Mouse (Mus musculus): ENCODE results near the gene Cdk5rap2. TPM values are rescaled to one million over a fixed set of nuclear protein-coding genes. Genes with fewer than 3 reads are reported as not detected.

Gene Cdk5rap2
- polyA plus RNA-seq, 1 experiment from 2014 or later = 8.6 TPM

DNA sequence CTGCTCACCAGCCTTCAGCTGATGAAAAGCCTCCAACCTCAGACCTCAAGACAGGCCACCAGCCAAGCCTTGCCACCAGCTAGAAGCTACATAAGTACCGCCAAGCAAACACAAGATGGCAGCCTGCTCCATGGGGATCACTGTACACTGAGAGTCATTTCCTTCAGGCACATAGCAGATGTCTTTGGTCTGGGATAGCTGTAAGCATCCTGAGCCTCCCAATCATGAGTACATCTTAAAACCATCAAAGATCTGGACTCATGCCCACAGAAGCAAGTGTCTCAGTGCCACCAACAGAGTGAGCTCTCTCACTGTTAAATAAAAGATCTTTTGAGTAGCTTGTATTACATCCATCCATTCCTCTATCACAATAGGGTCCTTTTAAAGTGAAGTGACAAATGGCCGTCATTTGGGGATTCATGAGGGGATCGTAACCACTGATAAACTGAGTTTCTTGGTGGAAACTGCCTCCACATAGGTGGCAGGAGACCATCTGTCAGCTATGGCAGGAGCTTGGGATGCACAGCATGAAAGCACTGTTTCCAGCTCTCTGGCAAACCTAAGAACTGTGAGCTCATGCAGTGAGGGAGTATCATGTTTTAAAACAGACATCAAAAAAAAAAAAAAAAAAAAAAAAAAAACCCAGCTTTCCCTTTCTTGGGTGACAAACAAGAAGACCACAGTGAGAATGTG lies 150.4 kb downstream of the Cdk5rap2 start:
- H3K4me1 ChIP-seq (ENCODE audit: control insufficient read depth, insufficient read depth, low read length) = no peaks in the 10 kb centered on the region
- H3K4me3 ChIP-seq (ENCODE audit: low read length) = no peak overlapping the region
- no peaks in the 10 kb centered on the region for H3K9me3 ChIP-seq (ENCODE audit: control insufficient read depth, low read length)
- no peak overlapping the region for H3K9ac ChIP-seq (ENCODE audit: low read depth, low read length)
- no peak for ATAC-seq
- no peaks in the 10 kb centered on the region for H3K27me3 ChIP-seq (replicated peaks; ENCODE audit: control insufficient read depth, insufficient read depth, low read length)
- H3K36me3 ChIP-seq (ENCODE audit: control insufficient read depth, insufficient read depth, low read length) = peaks cover 11% of the 10 kb centered on the region
- WGBS = 81% methylated on average over 3 of the region's 3 CpGs
- no peak overlapping the region for H3K4me2 ChIP-seq (ENCODE audit: low read depth, low read length)
- no peak overlapping the region for H3K27ac ChIP-seq (ENCODE audit: low read length)

DNA sequence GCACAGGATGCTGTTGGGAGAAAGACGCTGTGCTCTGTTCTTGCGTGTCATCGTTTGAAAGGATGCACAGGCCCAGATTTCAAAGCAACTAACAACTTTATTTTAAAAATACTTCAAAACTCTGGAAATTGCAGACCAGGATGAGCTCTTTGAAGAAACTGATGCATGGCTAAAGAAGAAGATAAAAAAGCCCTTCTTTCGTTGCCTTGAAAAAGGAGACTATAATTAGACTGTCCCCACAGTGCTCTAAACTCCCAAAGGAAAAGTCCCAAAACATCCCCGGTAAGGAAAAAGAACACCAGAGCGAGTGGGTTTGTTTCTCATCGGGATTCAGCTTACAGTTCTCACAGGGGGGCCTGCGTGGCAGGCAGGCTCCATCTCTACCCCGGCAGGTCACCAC lies 151.4 kb downstream of the Cdk5rap2 start:
- Histone ChIP-seq H3K36me3 (ENCODE audit: control insufficient read depth, insufficient read depth, low read length) (peaks cover 9% of the 10 kb centered on the region), H3K9ac (ENCODE audit: low read depth, low read length) (no peak overlapping the region), H3K27ac (ENCODE audit: low read length) (no peak overlapping the region), H3K9me3 (ENCODE audit: control insufficient read depth, low read length) (no peaks in the 10 kb centered on the region), H3K27me3 (replicated peaks; ENCODE audit: control insufficient read depth, insufficient read depth, low read length) (no peaks in the 10 kb centered on the region), H3K4me2 (ENCODE audit: low read depth, low read length) (no peak overlapping the region), H3K4me1 (ENCODE audit: control insufficient read depth, insufficient read depth, low read length) (no peaks in the 10 kb centered on the region), H3K4me3 (ENCODE audit: low read length) (no peak overlapping the region)
- no peak for ATAC-seq
- WGBS = 84% methylated on average over 9 of the region's 9 CpGs

DNA sequence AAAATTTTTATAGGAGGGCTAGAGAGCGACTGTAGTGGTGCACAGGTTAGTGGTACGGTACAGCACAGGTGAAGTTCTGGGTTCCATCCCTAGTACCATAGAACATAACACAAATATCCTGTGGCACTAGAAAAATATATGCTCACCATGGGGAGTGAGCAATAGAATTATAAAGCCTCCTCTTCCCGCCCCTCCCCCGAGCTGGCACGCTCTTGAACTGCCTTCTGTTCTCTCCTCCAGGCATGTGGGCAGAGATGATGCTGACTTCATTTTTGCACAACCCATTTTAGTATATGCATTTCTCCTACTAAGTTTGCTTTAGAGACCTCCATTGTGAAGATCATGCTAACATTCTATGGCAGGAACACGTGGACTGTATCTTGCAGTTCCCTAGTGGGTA lies 152.0 kb downstream of the Cdk5rap2 start:
- Histone ChIP-seq H3K36me3 (ENCODE audit: control insufficient read depth, insufficient read depth, low read length) (peaks cover 5% of the 10 kb centered on the region; the same call in 1 of the 2 replicates), H3K9me3 (ENCODE audit: control insufficient read depth, low read length) (no peaks in the 10 kb centered on the region), H3K27me3 (replicated peaks; ENCODE audit: control insufficient read depth, insufficient read depth, low read length) (no peaks in the 10 kb centered on the region), H3K27ac (ENCODE audit: low read length) (no peak overlapping the region), H3K4me2 (ENCODE audit: low read depth, low read length) (no peak overlapping the region), H3K9ac (ENCODE audit: low read depth, low read length) (no peak overlapping the region), H3K4me3 (ENCODE audit: low read length) (no peak overlapping the region), H3K4me1 (ENCODE audit: control insufficient read depth, insufficient read depth, low read length) (no peaks in the 10 kb centered on the region)
- no peak for ATAC-seq
- 86% methylated on average over 6 of the region's 6 CpGs for WGBS

DNA sequence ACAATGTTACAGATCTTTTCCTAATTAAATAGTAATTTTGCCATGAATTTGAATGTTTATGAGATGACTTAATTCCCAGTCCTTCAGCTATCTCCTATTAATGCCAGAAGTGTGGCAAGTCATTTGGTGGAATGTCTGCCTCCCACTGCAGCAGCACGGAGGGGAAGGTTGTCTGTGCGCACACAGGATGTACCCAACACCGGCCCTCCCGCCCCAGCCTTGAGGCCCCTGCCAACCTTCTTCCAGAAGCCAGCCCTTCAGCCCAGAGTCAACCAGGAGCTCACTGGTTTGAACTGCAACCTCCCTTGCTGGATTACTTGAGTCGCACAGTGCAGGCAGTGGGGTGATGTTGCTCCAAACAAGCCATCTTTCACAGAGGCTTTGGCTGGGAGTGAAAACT lies 158.5 kb downstream of the Cdk5rap2 start:
- Histone ChIP-seq H3K36me3 (ENCODE audit: control insufficient read depth, insufficient read depth, low read length) (no peaks in the 10 kb centered on the region; the same call in 1 of the 2 replicates), H3K27me3 (replicated peaks; ENCODE audit: control insufficient read depth, insufficient read depth, low read length) (no peaks in the 10 kb centered on the region), H3K4me2 (ENCODE audit: low read depth, low read length) (no peak overlapping the region), H3K9me3 (ENCODE audit: control insufficient read depth, low read length) (no peaks in the 10 kb centered on the region), H3K4me3 (ENCODE audit: low read length) (no peak overlapping the region), H3K27ac (ENCODE audit: low read length) (no peak overlapping the region), H3K9ac (ENCODE audit: low read depth, low read length) (no peak overlapping the region), H3K4me1 (ENCODE audit: control insufficient read depth, insufficient read depth, low read length) (no peaks in the 10 kb centered on the region)
- 88% methylated on average over 5 of the region's 5 CpGs for WGBS
- ATAC-seq = no peak

DNA sequence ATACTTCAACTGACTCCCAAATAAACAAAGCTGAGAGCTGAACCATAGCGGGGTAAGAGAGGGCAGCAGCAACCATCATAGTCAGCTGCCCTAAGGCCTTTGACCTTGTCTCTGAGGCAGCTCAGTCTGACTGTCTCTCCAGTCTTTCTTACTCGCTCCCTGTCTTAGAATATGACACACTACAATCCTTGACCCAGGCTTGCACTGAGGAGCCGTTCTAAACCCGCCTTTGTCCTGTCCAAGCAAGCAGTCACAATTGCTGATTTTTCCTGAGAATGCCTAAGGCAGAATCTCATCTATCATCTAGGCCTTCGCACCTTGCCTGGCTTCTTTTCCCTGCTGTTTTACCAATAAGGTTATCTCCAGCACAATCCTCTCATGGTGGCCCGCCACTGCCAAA lies 164.5 kb downstream of the Cdk5rap2 start:
- Histone ChIP-seq H3K9ac (ENCODE audit: low read depth, low read length) (no peak overlapping the region), H3K36me3 (ENCODE audit: control insufficient read depth, insufficient read depth, low read length) (no peaks in the 10 kb centered on the region; the same call in 1 of the 2 replicates), H3K4me2 (ENCODE audit: low read depth, low read length) (no peak overlapping the region), H3K9me3 (ENCODE audit: control insufficient read depth, low read length) (no peaks in the 10 kb centered on the region), H3K4me3 (ENCODE audit: low read length) (no peak overlapping the region), H3K27ac (ENCODE audit: low read length) (no peak overlapping the region), H3K27me3 (replicated peaks; ENCODE audit: control insufficient read depth, insufficient read depth, low read length) (no peaks in the 10 kb centered on the region), H3K4me1 (ENCODE audit: control insufficient read depth, insufficient read depth, low read length) (no peaks in the 10 kb centered on the region)
- no peak for ATAC-seq
- 77% methylated on average over 6 of the region's 6 CpGs for WGBS

DNA sequence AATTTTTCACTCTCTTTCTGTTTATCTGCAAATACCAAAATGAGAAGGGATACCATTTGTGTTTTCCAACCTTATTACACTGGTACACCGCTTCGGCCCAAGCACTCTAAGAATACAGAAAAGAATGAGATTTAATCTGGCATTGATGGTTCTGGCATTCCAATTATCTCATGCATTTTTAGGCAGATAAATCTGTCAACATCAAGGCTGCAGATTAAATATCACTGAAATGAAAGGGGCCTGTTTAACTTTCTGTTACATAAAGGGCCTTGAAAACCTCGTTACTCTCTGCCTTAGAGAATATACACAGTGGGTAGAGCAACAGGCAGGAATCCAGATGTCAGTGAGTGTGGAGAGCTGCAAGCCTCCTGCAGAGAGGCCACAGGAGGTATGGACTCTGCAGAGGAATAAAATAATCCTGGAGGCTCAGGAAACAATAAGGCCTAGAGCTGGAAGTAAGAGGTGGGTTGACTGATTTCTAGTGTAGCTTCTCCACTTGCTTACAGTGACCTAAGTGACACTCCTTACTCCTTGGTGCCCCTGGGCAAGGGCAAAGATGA lies 166.6 kb downstream of the Cdk5rap2 start:
- Histone ChIP-seq H3K27me3 (replicated peaks; ENCODE audit: control insufficient read depth, insufficient read depth, low read length) (no peaks in the 10 kb centered on the region), H3K4me1 (ENCODE audit: control insufficient read depth, insufficient read depth, low read length) (no peaks in the 10 kb centered on the region), H3K27ac (ENCODE audit: low read length) (no peak overlapping the region), H3K9me3 (ENCODE audit: control insufficient read depth, low read length) (no peaks in the 10 kb centered on the region), H3K4me3 (ENCODE audit: low read length) (no peak overlapping the region), H3K36me3 (ENCODE audit: control insufficient read depth, insufficient read depth, low read length) (no peaks in the 10 kb centered on the region; the same call in 1 of the 2 replicates), H3K9ac (ENCODE audit: low read depth, low read length) (no peak overlapping the region), H3K4me2 (ENCODE audit: low read depth, low read length) (no peak overlapping the region)
- 67% methylated on average over 3 of the region's 3 CpGs for WGBS
- no peak for ATAC-seq

DNA sequence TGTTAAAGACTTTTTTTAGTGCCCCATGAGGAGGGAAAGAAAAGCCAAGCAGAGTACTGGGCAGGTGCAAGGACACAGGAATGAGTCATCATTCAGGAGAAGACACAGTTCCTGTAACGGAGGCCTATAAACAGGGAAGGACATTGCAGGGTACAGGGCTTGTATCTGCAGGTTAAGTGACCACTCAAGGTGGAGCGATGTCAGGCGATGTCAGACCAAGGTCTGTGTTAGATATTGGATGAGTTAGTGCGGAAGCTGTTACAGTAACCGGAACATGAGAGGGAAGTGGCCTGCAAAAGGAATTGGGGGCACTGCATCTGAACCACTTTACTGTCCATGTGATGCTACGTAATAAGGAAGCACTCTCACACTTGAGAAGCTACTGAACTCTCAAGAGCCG lies 170.5 kb downstream of the Cdk5rap2 start:
- Histone ChIP-seq H3K4me2 (ENCODE audit: low read depth, low read length) (no peak overlapping the region), H3K36me3 (ENCODE audit: control insufficient read depth, insufficient read depth, low read length) (no peaks in the 10 kb centered on the region; the same call in 1 of the 2 replicates), H3K9me3 (ENCODE audit: control insufficient read depth, low read length) (no peaks in the 10 kb centered on the region), H3K27ac (ENCODE audit: low read length) (no peak overlapping the region), H3K9ac (ENCODE audit: low read depth, low read length) (no peak overlapping the region), H3K27me3 (replicated peaks; ENCODE audit: control insufficient read depth, insufficient read depth, low read length) (no peaks in the 10 kb centered on the region), H3K4me3 (ENCODE audit: low read length) (no peak overlapping the region), H3K4me1 (ENCODE audit: control insufficient read depth, insufficient read depth, low read length) (no peaks in the 10 kb centered on the region)
- 85% methylated on average over 7 of the region's 7 CpGs for WGBS
- ATAC-seq = no peak

DNA sequence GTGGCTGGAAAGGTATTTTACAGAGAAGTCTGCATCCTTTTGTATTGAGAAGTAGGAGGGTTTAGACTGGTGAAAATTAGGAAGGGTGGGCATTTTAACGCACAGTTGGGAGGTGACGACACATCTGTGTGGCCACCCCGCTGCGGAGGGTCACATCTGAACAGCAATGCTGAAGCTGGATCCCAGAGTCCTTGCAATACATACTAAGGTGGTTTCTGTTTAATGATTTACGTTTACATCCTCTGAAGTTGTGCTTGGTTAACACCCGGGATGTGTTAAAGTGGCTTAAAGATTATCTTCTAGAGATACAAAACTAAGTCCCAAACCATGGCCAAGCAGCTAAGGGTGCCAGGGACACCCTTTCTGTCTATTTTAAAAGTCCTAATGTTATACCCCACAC lies 171.4 kb downstream of the Cdk5rap2 start:
- no peaks in the 10 kb centered on the region; the same call in 1 of the 2 replicates for H3K36me3 ChIP-seq (ENCODE audit: control insufficient read depth, insufficient read depth, low read length)
- no peak overlapping the region for H3K4me3 ChIP-seq (ENCODE audit: low read length)
- no peak overlapping the region for H3K4me2 ChIP-seq (ENCODE audit: low read depth, low read length)
- ATAC-seq = no peak
- no peaks in the 10 kb centered on the region for H3K9me3 ChIP-seq (ENCODE audit: control insufficient read depth, low read length)
- H3K27me3 ChIP-seq (replicated peaks; ENCODE audit: control insufficient read depth, insufficient read depth, low read length) = no peaks in the 10 kb centered on the region
- H3K4me1 ChIP-seq (ENCODE audit: control insufficient read depth, insufficient read depth, low read length) = no peaks in the 10 kb centered on the region
- H3K27ac ChIP-seq (ENCODE audit: low read length) = no peak overlapping the region
- no peak overlapping the region for H3K9ac ChIP-seq (ENCODE audit: low read depth, low read length)
- WGBS = 81% methylated on average over 6 of the region's 6 CpGs

DNA sequence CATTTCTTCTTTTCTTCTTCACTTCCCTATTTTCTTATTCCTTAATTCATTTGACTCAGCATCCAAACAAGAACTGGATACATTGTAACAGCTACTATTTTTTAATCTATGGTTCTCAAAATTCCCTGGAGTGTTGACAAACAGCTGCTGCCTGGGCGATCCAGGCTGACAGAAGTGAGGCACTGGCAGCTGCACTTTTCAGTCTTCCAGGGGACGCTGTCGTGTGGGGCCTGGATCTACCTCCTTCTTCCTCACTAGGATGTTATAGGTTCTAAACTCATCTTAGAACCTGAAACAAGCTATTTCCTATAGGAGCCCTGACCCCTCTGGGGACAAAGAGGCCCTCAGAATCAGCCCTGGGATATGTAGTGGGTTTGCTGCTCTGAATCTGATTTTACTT lies 177.9 kb downstream of the Cdk5rap2 start:
- Histone ChIP-seq H3K9ac (ENCODE audit: low read depth, low read length) (no peak overlapping the region), H3K9me3 (ENCODE audit: control insufficient read depth, low read length) (no peaks in the 10 kb centered on the region), H3K36me3 (ENCODE audit: control insufficient read depth, insufficient read depth, low read length) (no peaks in the 10 kb centered on the region; the same call in 1 of the 2 replicates), H3K4me1 (ENCODE audit: control insufficient read depth, insufficient read depth, low read length) (no peaks in the 10 kb centered on the region), H3K27me3 (replicated peaks; ENCODE audit: control insufficient read depth, insufficient read depth, low read length) (no peaks in the 10 kb centered on the region), H3K4me2 (ENCODE audit: low read depth, low read length) (no peak overlapping the region), H3K4me3 (ENCODE audit: low read length) (no peak overlapping the region), H3K27ac (ENCODE audit: low read length) (no peak overlapping the region)
- no peak for ATAC-seq
- WGBS = 77% methylated on average over 3 of the region's 3 CpGs

Measured in intestine, embryonic 16.5 days (tissue).